Mouse (Mus musculus) stomach, embryonic 14.5 days (tissue): ENCODE measurements around the gene Miox. TPM values are rescaled to one million over a fixed set of nuclear protein-coding genes. Genes with fewer than 3 reads are reported as not detected.

Source experiments
- ATAC-seq: fragments of 200-750 bp; cut with Nextera tagmentation; 2 replicates; pipeline ENCODE4 v1.8.0; 2017; ENCODE audit warnings: low read depth, moderate TSS enrichment; ENCODE audit not compliant: insufficient number of reproducible peaks, insufficient read depth, low FRiP score
- H3K27ac ChIP-seq: fragments of 300-500 bp; sonication (generic); 2 replicates; pipeline ENCODE4 v1.5.1; 2014; ENCODE audit warnings: mild to moderate bottlenecking, low read length, moderate library complexity, mixed read lengths
- H3K27me3 ChIP-seq: fragments of 300-500 bp; sonication (generic); 2 replicates; pipeline ENCODE4 v1.6.1; 2014; ENCODE audit warnings: low read length, control low read depth, mixed read lengths; ENCODE audit not compliant: control insufficient read depth, insufficient read depth
- H3K36me3 ChIP-seq: fragments of 300-500 bp; sonication (generic); 2 replicates; pipeline ENCODE4 v1.6.1; 2014; ENCODE audit warnings: mild to moderate bottlenecking, control low read depth, low read length, moderate library complexity, mixed read lengths; ENCODE audit not compliant: control insufficient read depth, insufficient read depth
- H3K4me1 ChIP-seq: fragments of 300-500 bp; sonication (generic); 2 replicates; pipeline ENCODE4 v1.6.1; 2014; ENCODE audit warnings: low read length, control low read depth, mixed read lengths; ENCODE audit not compliant: control insufficient read depth, insufficient read depth
- H3K4me2 ChIP-seq: fragments of 300-500 bp; sonication (generic); replicated peaks from 2 replicates; pipeline ENCODE4 v1.6.1; 2014; ENCODE audit warnings: low read depth, low read length, control low read depth
- H3K4me3 ChIP-seq: fragments of 300-500 bp; sonication (generic); 2 replicates; pipeline ENCODE4 v1.5.1; 2014; ENCODE audit warnings: low read depth, low read length, control low read depth
- H3K9ac ChIP-seq: fragments of 300-500 bp; sonication (generic); replicated peaks from 2 replicates; pipeline ENCODE4 v1.6.1; 2014; ENCODE audit warnings: low read depth, mild to moderate bottlenecking, control low read depth, low read length, moderate library complexity, mixed read lengths
- H3K9me3 ChIP-seq: fragments of 300-500 bp; sonication (generic); 2 replicates; pipeline ENCODE4 v1.6.1; 2016; ENCODE audit warnings: low read depth, low read length, control low read depth; ENCODE audit not compliant: control insufficient read depth
- WGBS: fragments of 180-500 bp; shearing (Covaris S2); extraction: QIAGEN DNeasy Blood & Tissue Kit; methylation state at CpG from one replicate; pipeline ENCODE4 v1.1.7; 2014; 5-methylcytosine and 5-hydroxymethylcytosine counted together
- polyA plus RNA-seq: library from polyadenylated mRNA; unstranded; fragments of >200 nt; fragmentation: Nextera tagmentation; extraction: Ambion mirVana; gene quantifications from 2 replicates; pipeline ENCODE4 v1.2.1, GENCODE M21; 2014

Gene Miox
- polyA plus RNA-seq, 1 experiment from 2014 or later: not detected

DNA sequence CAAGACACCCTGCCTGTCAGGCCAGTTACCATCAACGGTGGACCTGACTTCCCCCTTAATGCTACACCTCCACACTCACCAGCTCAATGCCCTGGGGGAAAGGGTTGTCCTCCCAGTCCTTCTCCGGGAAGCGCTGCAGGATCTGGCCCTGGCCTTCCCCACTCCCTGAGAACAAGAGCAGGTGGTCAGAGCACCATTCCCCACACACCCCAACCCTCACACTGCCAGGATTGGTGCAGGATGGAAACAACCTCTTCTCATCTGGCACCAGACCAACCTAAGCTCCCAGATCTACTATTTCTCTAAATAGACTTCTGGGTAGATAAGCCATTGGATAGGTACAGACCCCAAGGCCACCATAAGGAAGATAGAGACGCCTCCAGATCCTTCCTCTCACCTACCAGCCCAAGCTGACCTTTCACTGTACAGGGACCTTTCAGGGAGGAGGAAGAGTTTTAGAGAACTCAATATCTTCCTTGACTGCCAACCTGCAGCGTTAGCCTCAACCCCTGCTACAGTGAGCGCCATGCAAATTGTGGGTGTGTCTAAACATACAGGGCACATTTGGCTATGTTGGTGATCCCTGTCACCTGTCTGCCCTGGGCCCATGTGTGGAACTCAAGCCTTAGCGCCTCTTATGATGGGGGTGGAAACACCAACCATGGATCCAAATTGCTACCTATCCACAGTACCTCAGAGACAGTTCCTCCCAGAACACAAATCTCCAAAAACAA, 25.6 kb upstream of the Miox start:
- Histone ChIP-seq H3K27ac (no peak overlapping the region), H3K9ac (no peak overlapping the region), H3K4me3 (no peak overlapping the region), H3K27me3 (no peaks in the 10 kb centered on the region), H3K4me2 (no peak overlapping the region), H3K4me1 (peaks cover 13% of the 10 kb centered on the region; the same call in 1 of the 2 replicates), H3K36me3 (peaks cover 28% of the 10 kb centered on the region), H3K9me3 (no peaks in the 10 kb centered on the region)
- WGBS: 80% methylated on average over 7 of the region's 7 CpGs
- ATAC-seq: no peak

DNA sequence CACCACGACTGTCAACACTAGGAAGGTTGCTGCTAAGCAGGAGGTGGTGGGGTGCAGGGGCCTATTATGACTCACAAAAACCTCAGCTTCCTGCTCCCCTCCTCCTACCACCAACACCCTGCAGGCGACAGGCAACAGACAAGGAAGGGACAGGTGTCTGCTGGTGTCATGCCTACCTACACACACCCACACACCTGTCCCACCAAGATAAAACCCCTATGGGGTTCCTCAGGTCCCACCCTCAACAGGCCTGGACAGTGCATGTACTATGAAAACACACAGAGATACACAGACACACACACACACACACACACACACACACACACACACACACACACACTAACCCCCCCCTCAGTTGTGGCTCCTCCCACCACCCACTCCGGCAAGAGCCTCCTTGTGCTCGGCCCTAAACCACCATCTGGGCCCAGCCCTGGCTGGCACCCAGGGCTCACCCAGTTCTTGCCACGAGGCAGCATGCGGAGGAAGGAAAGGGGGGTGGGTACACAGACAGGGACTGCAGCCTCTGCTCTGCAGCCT, 24.2 kb upstream of the Miox start:
- no peaks in the 10 kb centered on the region for H3K27me3 ChIP-seq
- no peak overlapping the region for H3K4me2 ChIP-seq
- peaks cover 19% of the 10 kb centered on the region for H3K36me3 ChIP-seq
- peaks cover 21% of the 10 kb centered on the region for H3K4me1 ChIP-seq
- 71% methylated on average over 6 of the region's 6 CpGs for WGBS
- no peak overlapping the region for H3K27ac ChIP-seq
- no peak overlapping the region for H3K9ac ChIP-seq
- no peak overlapping the region for H3K4me3 ChIP-seq
- no peak for ATAC-seq
- no peaks in the 10 kb centered on the region for H3K9me3 ChIP-seq

DNA sequence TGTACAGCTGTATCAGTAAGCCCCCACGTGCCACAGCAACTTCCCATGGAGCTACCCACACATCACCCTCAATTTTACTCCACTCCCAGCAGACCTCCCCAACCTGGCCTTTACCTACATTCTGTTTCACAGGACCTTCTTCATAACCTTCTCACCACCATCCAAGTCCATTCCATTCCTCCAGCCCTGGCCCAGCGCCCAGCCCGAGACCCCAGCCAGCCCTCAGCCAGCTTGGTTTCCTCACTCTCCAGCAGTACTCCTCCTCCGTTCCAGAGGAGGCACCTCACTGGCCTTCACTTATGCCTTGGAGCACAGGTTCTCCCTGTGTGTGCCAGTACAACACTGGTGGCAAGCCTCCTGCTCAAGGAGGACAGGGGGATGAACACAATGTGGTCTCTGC, 20.8 kb upstream of the Miox start:
- H3K4me1 ChIP-seq: peaks cover 21% of the 10 kb centered on the region
- no peaks in the 10 kb centered on the region for H3K27me3 ChIP-seq
- H3K9me3 ChIP-seq: no peaks in the 10 kb centered on the region
- H3K4me3 ChIP-seq: no peak overlapping the region
- no peak overlapping the region for H3K27ac ChIP-seq
- 55% methylated on average over 4 of the region's 4 CpGs for WGBS
- 0 out of 2 replicates have a peak overlapping the region, but pooled peaks have one; percentile 75 for H3K4me2 ChIP-seq
- no peak for ATAC-seq
- no peaks in the 10 kb centered on the region for H3K36me3 ChIP-seq
- H3K9ac ChIP-seq: no peak overlapping the region

DNA sequence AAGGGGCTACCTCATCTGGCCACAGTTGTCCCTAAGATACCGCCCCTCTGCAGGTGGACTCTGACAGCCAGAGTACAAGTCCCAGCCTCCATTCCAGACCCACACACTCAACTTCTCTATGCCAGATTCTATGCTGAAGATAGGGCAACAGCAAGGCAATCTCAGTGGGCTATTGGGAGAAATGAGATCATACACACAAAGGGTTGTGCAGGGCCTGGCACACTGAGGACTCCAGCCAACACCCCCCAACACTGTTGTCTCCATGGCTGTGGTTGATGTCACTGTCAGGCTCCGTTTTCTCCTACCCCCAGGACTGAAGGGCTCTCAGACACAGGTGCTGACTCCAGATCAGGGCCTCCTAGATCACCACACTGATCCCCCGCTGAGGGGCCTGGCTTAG, 20.1 kb upstream of the Miox start:
- peak overlapping the region; percentile 87 for H3K9ac ChIP-seq
- WGBS: 30% methylated on average over 3 of the region's 3 CpGs
- H3K4me3 ChIP-seq: peak overlapping the region; percentile 98
- H3K27ac ChIP-seq: no peak overlapping the region
- ATAC-seq: no peak
- peak overlapping the region; percentile 75 for H3K4me2 ChIP-seq
- no peaks in the 10 kb centered on the region for H3K36me3 ChIP-seq
- no peaks in the 10 kb centered on the region for H3K27me3 ChIP-seq
- peaks cover 21% of the 10 kb centered on the region for H3K4me1 ChIP-seq
- no peaks in the 10 kb centered on the region for H3K9me3 ChIP-seq

DNA sequence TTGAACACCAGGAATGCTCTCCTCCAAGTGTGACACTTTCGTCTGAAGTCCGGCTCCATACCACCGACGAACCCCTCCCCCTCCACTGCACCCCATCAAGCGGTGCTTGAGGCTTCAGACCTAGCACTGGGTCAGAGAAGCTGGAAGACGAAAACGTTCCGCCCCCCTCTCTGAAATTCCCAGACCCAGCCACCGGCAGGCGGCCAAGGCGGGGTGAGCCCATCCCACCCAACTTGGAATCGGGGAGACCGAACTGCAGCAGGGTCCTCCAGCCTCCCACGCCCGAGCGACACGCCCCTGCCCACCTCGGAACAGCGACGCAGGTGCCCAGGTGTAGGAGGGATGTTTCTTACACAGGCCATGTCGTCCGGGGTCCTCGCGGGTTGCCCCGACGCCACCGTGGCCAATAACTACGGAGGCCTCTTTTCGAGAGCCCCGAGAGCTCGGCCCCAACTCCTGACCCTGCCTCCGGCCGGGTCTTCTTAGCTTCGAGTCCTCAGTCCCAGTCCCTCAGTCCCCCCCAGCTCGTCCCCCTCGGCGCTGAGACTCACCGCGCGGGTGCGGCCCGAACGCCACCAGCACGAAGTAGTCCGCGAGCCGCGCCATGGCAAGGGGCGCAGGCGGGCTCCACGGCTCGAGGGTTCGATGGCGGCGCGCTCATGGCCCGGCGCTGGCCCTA, 19.5 kb upstream of the Miox start:
- ATAC-seq: peak; percentile 46; the same call in 1 of the 2 replicates

DNA sequence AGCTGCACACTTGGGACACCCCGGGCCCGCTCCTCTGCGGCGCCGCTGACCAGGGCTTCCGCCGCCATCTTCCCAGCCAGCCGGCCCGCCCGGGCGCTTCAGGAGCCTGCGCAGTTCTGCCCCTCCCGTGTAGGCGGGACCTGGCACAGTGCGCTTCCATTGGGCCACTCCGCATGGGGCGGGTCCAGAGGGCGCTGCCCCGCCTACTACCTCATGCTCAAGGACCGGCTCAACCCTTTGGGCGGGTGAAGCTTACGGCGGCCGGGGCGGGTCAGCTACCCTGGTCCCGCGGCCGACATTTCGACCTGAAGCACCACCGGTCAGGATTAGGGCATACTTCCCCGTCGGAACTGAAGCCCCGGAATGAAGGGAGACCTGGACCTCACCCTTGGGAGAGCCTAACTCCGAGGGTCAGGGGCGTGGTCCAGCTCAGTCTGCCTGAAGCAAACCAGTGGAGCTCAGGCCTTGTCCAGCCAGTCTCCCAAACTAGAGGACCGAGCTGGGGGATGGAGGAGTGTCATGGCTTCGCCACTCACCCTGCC, 18.9 kb upstream of the Miox start, which contains the start of gene Sbf1:
Gene Sbf1 (minus strand): TSS at position 122 of the 542 bp plus-strand sequence.
- Histone ChIP-seq H3K27me3 (no peaks in the 10 kb centered on the region), H3K9me3 (no peaks in the 10 kb centered on the region), H3K4me2 (peak within 1 kb of the TSS; percentile 75), H3K27ac (no peak within 1 kb of the TSS), H3K4me3 (peak within 1 kb of the TSS; percentile 98), H3K9ac (peak within 1 kb of the TSS; percentile 87), H3K4me1 (peaks cover 21% of the 10 kb centered on the region), H3K36me3 (no peaks in the 10 kb centered on the region)
- under 1% methylated on average over 37 of the region's 37 CpGs for WGBS
- peak; percentile 100 for ATAC-seq

More for the DNA sequence above, 19.5 kb upstream of the Miox start:
- no peaks in the 10 kb centered on the region for H3K27me3 ChIP-seq
- H3K36me3 ChIP-seq: no peaks in the 10 kb centered on the region
- H3K27ac ChIP-seq: no peak overlapping the region
- H3K4me2 ChIP-seq: peak overlapping the region; percentile 75
- H3K4me1 ChIP-seq: peaks cover 21% of the 10 kb centered on the region
- H3K9ac ChIP-seq: peak overlapping the region; percentile 87
- peak overlapping the region; percentile 98 for H3K4me3 ChIP-seq
- under 1% methylated on average over 58 of the region's 58 CpGs for WGBS
- no peaks in the 10 kb centered on the region for H3K9me3 ChIP-seq

DNA sequence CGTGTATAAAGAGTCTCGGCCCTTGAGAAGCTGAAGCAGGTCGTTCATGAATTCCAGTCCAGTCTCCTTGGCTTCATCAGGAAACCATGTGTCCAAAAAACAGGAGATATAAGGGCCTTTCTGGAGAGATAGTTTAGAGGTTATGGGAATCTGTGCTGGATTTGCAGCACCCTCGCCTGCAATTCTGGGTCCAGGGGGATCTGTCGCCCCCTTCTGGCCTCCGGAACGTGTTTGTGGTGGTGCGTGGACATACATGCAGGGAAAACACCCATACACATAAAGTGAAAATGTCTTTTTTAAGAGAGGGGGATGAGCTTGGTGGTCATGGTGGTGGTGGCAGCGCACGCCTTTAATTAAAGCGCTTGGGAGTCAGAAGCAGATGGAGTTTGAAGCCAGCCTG, 18.1 kb upstream of the Miox start:
- Histone ChIP-seq H3K9me3 (no peaks in the 10 kb centered on the region), H3K36me3 (no peaks in the 10 kb centered on the region), H3K4me2 (no peak overlapping the region), H3K4me3 (no peak overlapping the region), H3K27me3 (no peaks in the 10 kb centered on the region), H3K9ac (no peak overlapping the region), H3K4me1 (peaks cover 21% of the 10 kb centered on the region), H3K27ac (no peak overlapping the region)
- WGBS: 68% methylated on average over 11 of the region's 11 CpGs
- ATAC-seq: no peak

DNA sequence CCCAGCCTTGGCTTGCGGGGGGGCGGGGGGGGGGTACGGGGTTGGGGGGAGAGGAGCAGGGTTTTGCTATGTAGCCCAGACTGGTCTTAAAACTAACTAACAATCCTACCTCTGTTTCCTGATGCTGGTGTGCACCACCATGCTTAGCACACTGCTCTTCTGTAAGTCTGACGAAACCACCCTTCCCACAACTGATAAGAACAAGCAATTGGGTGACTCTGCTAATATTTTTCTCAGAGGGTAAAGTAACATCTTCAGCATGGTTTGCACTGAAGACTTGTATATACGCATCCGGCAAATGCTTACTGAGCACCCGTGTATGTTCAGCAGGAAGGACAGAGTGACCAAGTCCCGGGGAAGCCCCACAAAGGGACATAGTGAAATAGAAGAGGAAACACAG, 12.9 kb upstream of the Miox start:
- 79% methylated on average over 8 of the region's 8 CpGs for WGBS
- Histone ChIP-seq H3K27me3 (no peaks in the 10 kb centered on the region), H3K36me3 (no peaks in the 10 kb centered on the region), H3K4me2 (no peak overlapping the region), H3K27ac (no peak overlapping the region), H3K9ac (no peak overlapping the region), H3K4me1 (no peaks in the 10 kb centered on the region), H3K4me3 (no peak overlapping the region), H3K9me3 (no peaks in the 10 kb centered on the region)
- ATAC-seq: no peak
